Mouse (Mus musculus): ENCODE results near the gene Sh3rf3.

DNA sequence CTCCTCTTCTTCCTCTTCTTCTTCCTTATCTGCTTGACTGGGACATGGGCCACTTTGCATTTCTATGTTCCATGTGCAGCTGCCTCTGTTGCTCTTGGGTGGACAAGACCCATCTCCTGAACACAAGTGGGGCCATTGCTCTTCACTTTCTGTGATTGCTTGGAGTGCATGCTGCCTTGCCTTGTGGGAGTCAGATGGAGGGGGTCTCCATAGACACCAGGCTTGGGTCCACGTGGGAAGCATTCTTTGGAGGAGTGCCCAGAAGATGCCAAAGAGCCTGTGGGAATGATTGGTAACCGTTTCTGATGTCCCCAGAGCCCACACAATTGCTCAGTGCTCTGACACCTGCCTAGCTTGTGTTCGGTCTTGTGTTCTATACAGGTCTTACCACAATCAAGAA is 124.4 kb downstream of the Sh3rf3 start:
- TF ChIP-seq CTCF (IDR thresholded peaks at IDR 0.05; ENCODE audit: low read depth) (no peak), EP300 (IDR thresholded peaks at IDR 0.05; ENCODE audit: low read depth) (no peak)
